Mouse (Mus musculus): Measurements from ENCODE around the gene Atp1a2. TPM values are rescaled to one million over a fixed set of nuclear protein-coding genes. Genes with fewer than 3 reads are reported as not detected.

The Atp1a2 gene
- polyA plus RNA-seq, 1 experiment from 2014 or later: 15.3 TPM

GRCm38 (mm10) chr1:172284221-172284620 is 13.6 kb downstream of the Atp1a2 start:
- H3K4me2 ChIP-seq (replicated peaks; ENCODE audit: low read depth, low read length): no peak overlapping the region
- TF ChIP-seq EP300 (IDR thresholded peaks at IDR 0.05) (no peak), CTCF (IDR thresholded peaks at IDR 0.05) (no peak)
- no peaks in the 10 kb centered on the region for H3K9me3 ChIP-seq (ENCODE audit: low read length)
- ATAC-seq (no peak), DNase-seq (ENCODE audit: low spot score) (no peak)
- H3K36me3 ChIP-seq (ENCODE audit: insufficient read depth, low read length): no peaks in the 10 kb centered on the region
- no peaks in the 10 kb centered on the region; the same call in 1 of the 2 replicates for H3K4me1 ChIP-seq (ENCODE audit: insufficient read depth, low read depth, low read length)
- H3K27me3 ChIP-seq (replicated peaks; ENCODE audit: insufficient read depth, low read length): no peaks in the 10 kb centered on the region
- no peak overlapping the region for H3K9ac ChIP-seq (replicated peaks; ENCODE audit: low read depth)
- 87% methylated on average over 14 of the region's 14 CpGs for WGBS
- no peak overlapping the region for H3K27ac ChIP-seq (ENCODE audit: low read length)
- no peak overlapping the region for H3K4me3 ChIP-seq (ENCODE audit: low read depth, low read length)

DNA sequence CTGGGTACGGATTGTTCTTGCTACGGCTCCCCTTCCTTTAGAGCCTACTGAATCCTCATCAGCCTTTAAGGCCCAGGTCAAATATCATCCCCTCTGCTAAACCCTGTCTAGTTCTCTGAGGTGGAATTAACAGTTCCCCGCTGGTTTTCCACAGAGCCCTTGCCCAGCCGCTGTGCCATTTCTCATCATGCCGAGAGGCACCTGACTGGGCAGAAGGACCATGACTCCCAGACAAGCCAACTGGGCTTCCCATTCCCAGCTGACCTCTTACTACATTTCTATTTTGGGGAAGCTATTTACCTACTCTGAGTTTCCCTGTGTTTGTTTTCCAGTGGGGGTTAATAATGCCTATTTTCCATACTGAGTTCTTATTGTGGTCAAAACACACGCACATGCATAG is 14.8 kb downstream of the Atp1a2 start:
- no peak overlapping the region for H3K27ac ChIP-seq (ENCODE audit: low read length)
- H3K36me3 ChIP-seq (ENCODE audit: insufficient read depth, low read length): no peaks in the 10 kb centered on the region
- H3K27me3 ChIP-seq (replicated peaks; ENCODE audit: insufficient read depth, low read length): no peaks in the 10 kb centered on the region
- WGBS: 94% methylated on average over 6 of the region's 6 CpGs
- H3K4me1 ChIP-seq (ENCODE audit: insufficient read depth, low read depth, low read length): no peaks in the 10 kb centered on the region; the same call in 1 of the 2 replicates
- no peak overlapping the region for H3K4me3 ChIP-seq (ENCODE audit: low read depth, low read length)
- no peak overlapping the region for H3K9ac ChIP-seq (replicated peaks; ENCODE audit: low read depth)
- no peak overlapping the region for H3K4me2 ChIP-seq (replicated peaks; ENCODE audit: low read depth, low read length)
- H3K9me3 ChIP-seq (ENCODE audit: low read length): no peaks in the 10 kb centered on the region
- TF ChIP-seq CTCF (IDR thresholded peaks at IDR 0.05) (no peak), EP300 (IDR thresholded peaks at IDR 0.05) (no peak)
- no peak for DNase-seq (ENCODE audit: low spot score)
- ATAC-seq: no peak

GRCm38 (mm10) chr1:172281522-172282254 is 16.2 kb downstream of the Atp1a2 start:
- Histone ChIP-seq H3K9ac (replicated peaks; ENCODE audit: low read depth) (no peak overlapping the region), H3K4me2 (replicated peaks; ENCODE audit: low read depth, low read length) (no peak overlapping the region), H3K4me3 (ENCODE audit: low read depth, low read length) (no peak overlapping the region), H3K36me3 (ENCODE audit: insufficient read depth, low read length) (no peaks in the 10 kb centered on the region), H3K9me3 (ENCODE audit: low read length) (no peaks in the 10 kb centered on the region), H3K4me1 (ENCODE audit: insufficient read depth, low read depth, low read length) (no peaks in the 10 kb centered on the region; the same call in 1 of the 2 replicates), H3K27ac (ENCODE audit: low read length) (no peak overlapping the region), H3K27me3 (replicated peaks; ENCODE audit: insufficient read depth, low read length) (no peaks in the 10 kb centered on the region)
- TF ChIP-seq EP300 (IDR thresholded peaks at IDR 0.05): no peak
- peak; percentile 41 for TF ChIP-seq CTCF (IDR thresholded peaks at IDR 0.05)
- WGBS: 68% methylated on average over 10 of the region's 10 CpGs
- ATAC-seq (peak; percentile 80), DNase-seq (ENCODE audit: low spot score) (peak; percentile 62)

DNA sequence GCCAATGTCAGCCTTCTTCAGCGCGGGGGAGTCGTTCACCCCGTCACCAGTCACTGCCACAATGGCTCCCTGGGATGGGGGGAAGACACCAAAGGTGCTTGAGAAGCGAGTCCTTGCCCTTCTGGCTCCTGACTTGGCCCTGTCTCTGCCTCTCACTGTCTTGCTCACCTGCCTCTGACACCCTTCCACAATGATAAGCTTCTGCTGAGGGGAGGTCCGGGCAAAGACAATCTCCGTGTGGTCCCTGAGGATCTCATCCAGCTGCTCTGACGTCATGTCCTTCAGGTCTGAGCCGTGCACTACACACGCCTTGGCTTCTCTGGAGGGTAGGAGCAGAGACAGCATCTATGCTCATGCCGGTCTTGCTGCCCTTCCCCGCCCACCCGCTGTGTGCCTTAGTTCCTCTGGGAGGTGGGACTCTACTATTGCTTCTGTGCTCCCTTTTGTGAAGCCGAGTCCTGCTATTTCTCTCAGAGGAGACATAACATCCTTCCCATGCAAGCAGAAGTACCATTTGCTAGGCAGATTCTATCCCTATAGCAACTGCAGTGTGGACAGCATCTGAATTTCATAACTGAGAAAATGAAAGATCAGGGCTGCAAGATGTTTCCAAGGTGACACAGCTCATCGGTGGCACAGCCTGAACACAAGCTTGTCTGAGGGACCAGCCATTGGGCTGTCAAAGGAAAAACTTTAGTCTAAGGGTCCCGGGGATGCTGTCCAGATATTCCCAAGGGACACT is 17.9 kb downstream of the Atp1a2 start:
- Histone ChIP-seq H3K9me3 (ENCODE audit: low read length) (no peaks in the 10 kb centered on the region), H3K4me2 (replicated peaks; ENCODE audit: low read depth, low read length) (no peak overlapping the region), H3K27me3 (replicated peaks; ENCODE audit: insufficient read depth, low read length) (no peaks in the 10 kb centered on the region), H3K4me3 (ENCODE audit: low read depth, low read length) (no peak overlapping the region), H3K36me3 (ENCODE audit: insufficient read depth, low read length) (no peaks in the 10 kb centered on the region), H3K9ac (replicated peaks; ENCODE audit: low read depth) (no peak overlapping the region), H3K27ac (ENCODE audit: low read length) (no peak overlapping the region), H3K4me1 (ENCODE audit: insufficient read depth, low read depth, low read length) (no peaks in the 10 kb centered on the region; the same call in 1 of the 2 replicates)
- ATAC-seq (no peak), DNase-seq (ENCODE audit: low spot score) (no peak)
- 76% methylated on average over 16 of the region's 16 CpGs for WGBS
- TF ChIP-seq CTCF (IDR thresholded peaks at IDR 0.05) (no peak), EP300 (IDR thresholded peaks at IDR 0.05) (no peak)

- no peak for TF ChIP-seq CTCF (IDR thresholded peaks at IDR 0.05)
- TF ChIP-seq EP300 (IDR thresholded peaks at IDR 0.05): no peak
Observed at GRCm38 (mm10) chr1:172278328-172278727, 19.5 kb downstream of the Atp1a2 start.

DNA sequence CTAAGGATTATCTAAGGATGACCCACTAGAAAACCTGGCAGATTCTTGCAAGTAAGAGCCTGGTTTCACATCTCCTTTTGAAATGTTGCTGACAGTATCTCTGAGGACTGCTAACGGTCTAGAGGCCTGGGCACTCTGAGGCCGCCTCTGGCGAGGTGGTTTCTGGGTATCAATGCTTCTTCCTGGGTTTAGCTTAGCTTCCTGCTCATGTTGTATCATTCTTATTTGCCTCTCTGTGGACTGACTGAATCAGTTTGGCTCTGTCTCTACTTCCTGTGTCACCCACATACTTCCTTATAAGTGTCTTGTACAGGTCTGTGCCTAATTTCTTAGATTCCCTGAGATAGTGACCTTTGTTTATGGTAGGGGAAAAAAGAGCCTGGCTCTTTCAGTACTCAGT is 20.7 kb downstream of the Atp1a2 start:
- Histone ChIP-seq H3K4me3 (ENCODE audit: low read depth, low read length) (no peak overlapping the region), H3K9me3 (ENCODE audit: low read length) (no peaks in the 10 kb centered on the region), H3K27me3 (replicated peaks; ENCODE audit: insufficient read depth, low read length) (no peaks in the 10 kb centered on the region), H3K36me3 (ENCODE audit: insufficient read depth, low read length) (no peaks in the 10 kb centered on the region), H3K4me2 (replicated peaks; ENCODE audit: low read depth, low read length) (no peak overlapping the region), H3K27ac (ENCODE audit: low read length) (no peak overlapping the region), H3K4me1 (ENCODE audit: insufficient read depth, low read depth, low read length) (no peaks in the 10 kb centered on the region; the same call in 1 of the 2 replicates), H3K9ac (replicated peaks; ENCODE audit: low read depth) (no peak overlapping the region)
- DNase-seq (ENCODE audit: low spot score) (no peak), ATAC-seq (no peak)
- WGBS: 60% methylated on average over 3 of the region's 3 CpGs
- TF ChIP-seq CTCF (IDR thresholded peaks at IDR 0.05) (no peak), EP300 (IDR thresholded peaks at IDR 0.05) (no peak)

More at GRCm38 (mm10) chr1:172278328-172278727, 19.5 kb downstream of the Atp1a2 start:
- Histone ChIP-seq H3K27me3 (replicated peaks; ENCODE audit: insufficient read depth, low read length) (no peaks in the 10 kb centered on the region), H3K4me2 (replicated peaks; ENCODE audit: low read depth, low read length) (no peak overlapping the region), H3K36me3 (ENCODE audit: insufficient read depth, low read length) (no peaks in the 10 kb centered on the region), H3K9ac (replicated peaks; ENCODE audit: low read depth) (no peak overlapping the region), H3K4me3 (ENCODE audit: low read depth, low read length) (no peak overlapping the region), H3K4me1 (ENCODE audit: insufficient read depth, low read depth, low read length) (no peaks in the 10 kb centered on the region; the same call in 1 of the 2 replicates), H3K9me3 (ENCODE audit: low read length) (no peaks in the 10 kb centered on the region), H3K27ac (ENCODE audit: low read length) (no peak overlapping the region)
- WGBS: 81% methylated on average over 13 of the region's 13 CpGs
- DNase-seq (ENCODE audit: low spot score): no peak
- no peak for ATAC-seq
